ENCODE assay signal across 23 mouse cellular contexts in genomic region chr14:79109375-79109774, GRCm38 (mm10).
DNase-seq lines count a peak whose midpoint lies in the region; ATAC-seq and TF ChIP-seq lines count a peak whose summit lies in the region.
"Had no signal": no experiment of that assay in that cellular context is flagged by ENCODE, and none has a peak within 500 bp of the region (broad histone marks: within the 10 kb centered on the region; RNA-seq: fewer than 3 reads in every experiment).

No protein-coding gene starts in this region.

- no peaks in the 10 kb centered on the region for H3K9me3 ChIP-seq in embryonic facial prominence, embryonic 14.5 days (ENCODE audit: control insufficient read depth, low read length)
- H3K9me3 ChIP-seq in embryonic facial prominence, embryonic 10.5 days = no peaks in the 10 kb centered on the region
- H3K9me3 ChIP-seq in liver, postnatal 0 days (ENCODE audit: low read length) = no peaks in the 10 kb centered on the region
- H3K9me3 ChIP-seq in liver, embryonic 11.5 days (ENCODE audit: control insufficient read depth, low read length) = no peaks in the 10 kb centered on the region
- H3K9me3 ChIP-seq: hindbrain, embryonic 15.5 days; kidney, embryonic 15.5 days; liver, embryonic 13.5 days; midbrain, embryonic 12.5 days; neural tube, embryonic 15.5 days had no signal

- H3K27me3 ChIP-seq in embryonic facial prominence, embryonic 14.5 days (replicated peaks; ENCODE audit: control insufficient read depth, insufficient read depth, low read length) = no peaks in the 10 kb centered on the region
- no peaks in the 10 kb centered on the region for H3K27me3 ChIP-seq in embryonic facial prominence, embryonic 10.5 days (replicated peaks; ENCODE audit: low read depth, poor library complexity, severe bottlenecking)
- H3K27me3 ChIP-seq in liver, postnatal 0 days (ENCODE audit: insufficient read depth, low read length) = no peaks in the 10 kb centered on the region
- no peaks in the 10 kb centered on the region for H3K27me3 ChIP-seq in liver, embryonic 11.5 days (replicated peaks; ENCODE audit: control insufficient read depth, insufficient read depth, low read length)
- H3K27me3 ChIP-seq: CH12.LX; hindbrain, embryonic 15.5 days; kidney, embryonic 15.5 days; liver, embryonic 13.5 days; midbrain, embryonic 12.5 days; neural tube, embryonic 15.5 days had no signal

- no peak for TF ChIP-seq EP300 in liver, postnatal 0 days (IDR thresholded peaks at IDR 0.05; ENCODE audit: low read depth)

- no peak for ATAC-seq in embryonic facial prominence, embryonic 14.5 days (ENCODE audit: low read depth)
- ATAC-seq in liver, postnatal 0 days = peak; percentile 45
- ATAC-seq in liver, embryonic 11.5 days (replicated peaks; ENCODE audit: low FRiP score) = no peak
- ATAC-seq: forebrain, postnatal 0 days had no signal

- no peak overlapping the region for H3K27ac ChIP-seq in embryonic facial prominence, embryonic 14.5 days (replicated peaks; ENCODE audit: low read depth, low read length)
- H3K27ac ChIP-seq in embryonic facial prominence, embryonic 10.5 days (replicated peaks) = no peak overlapping the region
- H3K27ac ChIP-seq in liver, postnatal 0 days (ENCODE audit: low read depth) = no peak overlapping the region
- no peak overlapping the region for H3K27ac ChIP-seq in liver, embryonic 11.5 days (ENCODE audit: low read depth, low read length)
- H3K27ac ChIP-seq: hindbrain, embryonic 15.5 days; kidney, embryonic 15.5 days; liver, embryonic 13.5 days; midbrain, embryonic 12.5 days; neural tube, embryonic 15.5 days; stomach, postnatal 0 days had no signal

- H3K9ac ChIP-seq in embryonic facial prominence, embryonic 14.5 days (ENCODE audit: low read depth, low read length) = no peak overlapping the region
- H3K9ac ChIP-seq in liver, postnatal 0 days (replicated peaks) = no peak overlapping the region
- no peak overlapping the region for H3K9ac ChIP-seq in liver, embryonic 11.5 days (ENCODE audit: low read depth, low read length)
- H3K9ac ChIP-seq: forebrain, postnatal 0 days; hindbrain, embryonic 15.5 days; kidney, embryonic 15.5 days; liver, embryonic 13.5 days; lung, embryonic 14.5 days; midbrain, embryonic 12.5 days; neural tube, embryonic 15.5 days had no signal

- no peaks in the 10 kb centered on the region for H3K4me1 ChIP-seq in embryonic facial prominence, embryonic 14.5 days (ENCODE audit: control insufficient read depth, insufficient read depth, low read length)
- H3K4me1 ChIP-seq in embryonic facial prominence, embryonic 10.5 days = no peaks in the 10 kb centered on the region
- no peaks in the 10 kb centered on the region for H3K4me1 ChIP-seq in liver, postnatal 0 days (ENCODE audit: insufficient read depth)
- no peaks in the 10 kb centered on the region for H3K4me1 ChIP-seq in liver, embryonic 11.5 days (replicated peaks; ENCODE audit: control insufficient read depth, insufficient read depth, low read length)
- H3K4me1 ChIP-seq: kidney, embryonic 15.5 days; liver, embryonic 13.5 days had no signal

- DNase-seq in embryonic facial prominence, embryonic 14.5 days (ENCODE audit: low spot score) = peak; percentile 35
- no peak for DNase-seq in embryonic facial prominence, embryonic 10.5 days (ENCODE audit: low spot score)
- DNase-seq in liver, postnatal 0 days = no peak
- DNase-seq in liver, embryonic 11.5 days (ENCODE audit: low spot score) = no peak
- peak; percentile 70 for DNase-seq in brain, adult 2 months (ENCODE audit: low read depth, low spot score)
- DNase-seq in spleen, postnatal 4 days (ENCODE audit: low spot score in 2 of 2) = no peak
- DNase-seq in layer of hippocampus, postnatal 14 days (ENCODE audit: low spot score in 2 of 2) = no peak
- DNase-seq: adrenal gland, postnatal 36 days; B cell, adult 2 months; forebrain, postnatal 0 days; gastrocnemius, postnatal 36 days; heart, postnatal 36 days; kidney, adult 11 months; kidney, postnatal 36 days; left cerebral cortex, postnatal 4 days; liver, embryonic 13.5 days; lung, embryonic 14.5 days had no signal

- no peak overlapping the region for H3K4me2 ChIP-seq in embryonic facial prominence, embryonic 14.5 days (ENCODE audit: low read depth, low read length)
- H3K4me2 ChIP-seq in liver, postnatal 0 days (ENCODE audit: low read depth, low read length) = no peak overlapping the region
- H3K4me2 ChIP-seq in liver, embryonic 11.5 days = no peak overlapping the region
- H3K4me2 ChIP-seq: hindbrain, embryonic 15.5 days; kidney, embryonic 15.5 days; liver, embryonic 13.5 days; lung, embryonic 14.5 days; midbrain, embryonic 12.5 days; neural tube, embryonic 15.5 days had no signal

- H3K36me3 ChIP-seq in embryonic facial prominence, embryonic 14.5 days (ENCODE audit: control insufficient read depth, insufficient read depth, low read length) = no peaks in the 10 kb centered on the region
- no peaks in the 10 kb centered on the region for H3K36me3 ChIP-seq in embryonic facial prominence, embryonic 10.5 days (replicated peaks)
- no peaks in the 10 kb centered on the region for H3K36me3 ChIP-seq in liver, postnatal 0 days (replicated peaks; ENCODE audit: insufficient read depth, low read length)
- no peaks in the 10 kb centered on the region for H3K36me3 ChIP-seq in liver, embryonic 11.5 days (ENCODE audit: control insufficient read depth, insufficient read depth, low read length)
- H3K36me3 ChIP-seq: hindbrain, embryonic 15.5 days; kidney, embryonic 15.5 days; liver, embryonic 13.5 days; midbrain, embryonic 12.5 days; neural tube, embryonic 15.5 days had no signal

- TF ChIP-seq CTCF in liver, postnatal 0 days (IDR thresholded peaks at IDR 0.05; ENCODE audit: low read depth) = no peak

- WGBS in embryonic facial prominence, embryonic 14.5 days = 22% methylated on average over 1 of the region's 1 CpGs
- 32% methylated on average over 1 of the region's 1 CpGs for WGBS in embryonic facial prominence, embryonic 10.5 days
- WGBS in liver, postnatal 0 days (ENCODE audit: insufficient replicate concordance) = 38% methylated on average over 1 of the region's 1 CpGs
- WGBS in liver, embryonic 11.5 days = 21% methylated on average over 1 of the region's 1 CpGs

- H3K4me3 ChIP-seq in embryonic facial prominence, embryonic 14.5 days (ENCODE audit: low read depth, low read length) = no peak overlapping the region
- H3K4me3 ChIP-seq in embryonic facial prominence, embryonic 10.5 days = no peak overlapping the region
- H3K4me3 ChIP-seq in liver, postnatal 0 days (ENCODE audit: low read depth, low read length) = no peak overlapping the region
- H3K4me3 ChIP-seq in liver, embryonic 11.5 days (ENCODE audit: low read depth, low read length) = no peak overlapping the region
- H3K4me3 ChIP-seq: hindbrain, embryonic 15.5 days; kidney, embryonic 15.5 days; liver, embryonic 13.5 days; midbrain, embryonic 12.5 days; neural tube, embryonic 15.5 days had no signal

Comparison
In these comparisons a context has a peak if more than half of its experiments do, and no peak if none do; other contexts are left out.
1. DNase-seq: peak in embryonic facial prominence, embryonic 14.5 days (single experiment) and brain, adult 2 months (single experiment); none in embryonic facial prominence, embryonic 10.5 days (single experiment), liver, postnatal 0 days (single experiment), liver, embryonic 11.5 days (single experiment), spleen, postnatal 4 days (0 of 2) and layer of hippocampus, postnatal 14 days (0 of 2).